Mouse (Mus musculus): ENCODE data around the gene Lsg1.

Gene Lsg1

GRCm38 (mm10) chr16:30587494-30588327, at the start of gene Lsg1:
Lsg1 (minus strand) TSS chr16:30587592.
- peak; percentile 92 for DNase-seq

- no peak for DNase-seq
Measured at GRCm38 (mm10) chr16:30633906-30634746, 46.7 kb upstream of the Lsg1 start.

- DNase-seq: no peak
Measured at GRCm38 (mm10) chr16:30629509-30629908, 42.1 kb upstream of the Lsg1 start.

GRCm38 (mm10) chr16:30628401-30628800, 41.0 kb upstream of the Lsg1 start:
- DNase-seq: no peak

- DNase-seq: no peak
Measured at GRCm38 (mm10) chr16:30627586-30628337, 40.4 kb upstream of the Lsg1 start.

- no peak for DNase-seq
Measured at GRCm38 (mm10) chr16:30624640-30625039, 37.2 kb upstream of the Lsg1 start.

- no peak for DNase-seq
Measured at GRCm38 (mm10) chr16:30623645-30624044, 36.3 kb upstream of the Lsg1 start.

GRCm38 (mm10) chr16:30616281-30616680, 28.9 kb upstream of the Lsg1 start:
- no peak for DNase-seq

GRCm38 (mm10) chr16:30614705-30615317, 27.4 kb upstream of the Lsg1 start:
- DNase-seq: no peak

GRCm38 (mm10) chr16:30614122-30614521, 26.7 kb upstream of the Lsg1 start:
- no peak for DNase-seq

- no peak for DNase-seq
Measured at GRCm38 (mm10) chr16:30613122-30613521, 25.7 kb upstream of the Lsg1 start.

GRCm38 (mm10) chr16:30611331-30611730, 23.9 kb upstream of the Lsg1 start:
- DNase-seq: no peak

- peak; percentile 40 for DNase-seq
Measured at GRCm38 (mm10) chr16:30607868-30608267, 20.5 kb upstream of the Lsg1 start.

- no peak for DNase-seq
Measured at GRCm38 (mm10) chr16:30605528-30605927, 18.1 kb upstream of the Lsg1 start.

GRCm38 (mm10) chr16:30604807-30605137, 17.4 kb upstream of the Lsg1 start:
- DNase-seq: no peak

GRCm38 (mm10) chr16:30604061-30604806, 16.8 kb upstream of the Lsg1 start:
- DNase-seq: no peak

- peak; percentile 70 for DNase-seq
Measured at GRCm38 (mm10) chr16:30603531-30603842, 16.1 kb upstream of the Lsg1 start.

- DNase-seq: peak; percentile 47
Measured at GRCm38 (mm10) chr16:30602684-30603530, 15.5 kb upstream of the Lsg1 start.

- DNase-seq: peak; percentile 38
Measured at GRCm38 (mm10) chr16:30601946-30602345, 14.6 kb upstream of the Lsg1 start.

GRCm38 (mm10) chr16:30601046-30601832, 13.8 kb upstream of the Lsg1 start:
- peak; percentile 74 for DNase-seq
